Mouse (Mus musculus): ENCODE data around the gene Hpcal1. TPM values are rescaled to one million over a fixed set of nuclear protein-coding genes. Genes with fewer than 3 reads are reported as not detected.
"Not testable (repeated sequence)": the region's sequence is repeated elsewhere in the genome, so short reads cannot be mapped to it uniquely, and the experiment has no call there.

The Hpcal1 gene
- polyA plus RNA-seq, 1 experiment from 2014 or later = 25.4 TPM

GRCm38 (mm10) chr12:17792756-17793155, 102.1 kb downstream of the Hpcal1 start:
- Histone ChIP-seq H3K9me3 (peaks cover 2% of the 10 kb centered on the region; the same call in 1 of the 2 replicates), H3K4me1 (no peaks in the 10 kb centered on the region), H3K36me3 (peaks cover 9% of the 10 kb centered on the region; the same call in 1 of the 2 replicates), H3K27me3 (ENCODE audit: insufficient read depth, poor library complexity, severe bottlenecking) (no peaks in the 10 kb centered on the region), H3K27ac (no peak overlapping the region), H3K4me3 (no peak overlapping the region)
- WGBS = 80% methylated on average over 1 of the region's 1 CpGs
- peak; percentile 69 for DNase-seq (ENCODE audit: low spot score)

- Histone ChIP-seq H3K4me3 (no peak overlapping the region), H3K9me3 (peaks cover 2% of the 10 kb centered on the region; the same call in 1 of the 2 replicates), H3K36me3 (peaks cover 9% of the 10 kb centered on the region; the same call in 1 of the 2 replicates), H3K4me1 (no peaks in the 10 kb centered on the region), H3K27me3 (ENCODE audit: insufficient read depth, poor library complexity, severe bottlenecking) (no peaks in the 10 kb centered on the region), H3K27ac (no peak overlapping the region)
- 63% methylated on average over 3 of the region's 3 CpGs for WGBS
- DNase-seq (ENCODE audit: low spot score) = peak; percentile 69
Measured at GRCm38 (mm10) chr12:17795660-17796278, 105.1 kb downstream of the Hpcal1 start.

DNA sequence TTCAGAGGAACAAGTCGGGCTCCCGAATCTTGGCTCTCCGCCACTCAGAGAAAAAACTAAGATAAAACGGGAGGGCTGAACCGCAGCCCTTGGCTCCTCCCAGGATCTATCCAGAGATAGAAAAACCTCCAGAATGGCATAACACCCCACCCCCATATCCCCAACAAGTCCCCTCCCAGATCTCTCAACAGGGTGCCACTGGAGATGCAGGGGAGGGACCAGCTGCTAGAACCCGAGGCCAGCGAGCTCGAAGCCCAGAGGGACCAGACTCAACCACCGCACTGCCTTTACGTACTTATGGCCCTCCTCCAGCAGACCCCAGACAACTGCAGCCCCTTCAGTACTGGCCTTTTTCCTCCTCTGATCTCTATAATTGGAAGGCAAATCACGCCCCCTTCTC, 107.6 kb downstream of the Hpcal1 start:
- not testable (repeated sequence) for H3K27ac ChIP-seq; H3K27me3 ChIP-seq (ENCODE audit: insufficient read depth, poor library complexity, severe bottlenecking); H3K4me1 ChIP-seq; H3K4me3 ChIP-seq; H3K36me3 ChIP-seq; H3K9me3 ChIP-seq
- peak; percentile 63 for DNase-seq (ENCODE audit: low spot score)
- WGBS = 87% methylated on average over 11 of the region's 11 CpGs

- WGBS = 36% methylated on average over 2 of the region's 2 CpGs
- H3K27ac ChIP-seq = no peak overlapping the region
- no peak for DNase-seq (ENCODE audit: low spot score)
Measured at GRCm38 (mm10) chr12:17808542-17808941, 117.9 kb downstream of the Hpcal1 start.

DNA sequence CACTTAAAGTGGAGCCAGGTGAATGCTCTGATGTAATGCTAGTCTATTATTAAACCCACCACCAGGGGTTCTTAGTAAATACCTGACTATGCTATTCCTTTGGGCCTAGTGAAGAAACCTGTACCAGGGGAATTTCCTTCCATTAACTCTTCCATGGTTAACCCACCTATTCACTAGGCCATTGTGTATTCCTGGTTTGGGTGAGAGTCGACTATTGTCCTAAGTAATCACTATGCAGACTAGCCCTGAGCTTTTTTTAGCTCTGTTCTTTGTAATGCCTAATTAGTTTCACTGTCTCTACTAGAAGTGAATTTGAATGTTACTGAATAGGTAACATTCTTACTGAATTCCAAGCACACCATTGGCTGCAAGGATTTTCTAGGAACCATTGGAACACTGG, 144.6 kb downstream of the Hpcal1 start:
- not testable (repeated sequence) for H3K36me3 ChIP-seq; H3K27me3 ChIP-seq (ENCODE audit: insufficient read depth, poor library complexity, severe bottlenecking); H3K27ac ChIP-seq; H3K4me1 ChIP-seq; DNase-seq (ENCODE audit: low spot score); H3K9me3 ChIP-seq; H3K4me3 ChIP-seq
- WGBS = 69% methylated on average over 1 of the region's 1 CpGs

More at GRCm38 (mm10) chr12:17808542-17808941, 117.9 kb downstream of the Hpcal1 start:
- Histone ChIP-seq H3K27me3 (ENCODE audit: insufficient read depth, poor library complexity, severe bottlenecking) (no peaks in the 10 kb centered on the region), H3K4me3 (no peak overlapping the region), H3K36me3 (no peaks in the 10 kb centered on the region), H3K4me1 (no peaks in the 10 kb centered on the region), H3K9me3 (no peaks in the 10 kb centered on the region)

Other genes with a start within 250 kb of the Hpcal1 start
- gene Odc1, start 146.1 kb upstream of the Hpcal1 start, polyA plus RNA-seq (2016; fragmentation: Nextera tagmentation; extraction: Ambion mirVana) = 173 and 235 TPM in 2 replicates